28 mouse cellular contexts compared by ENCODE assay signal in genomic region chr2:113311211-113311610, GRCm38 (mm10). TPM values are rescaled to one million over a fixed set of nuclear protein-coding genes. Genes with fewer than 3 reads are reported as not detected.
DNase-seq lines count a peak whose midpoint lies in the region; ATAC-seq and TF ChIP-seq lines count a peak whose summit lies in the region.
"Had no signal": no experiment of that assay in that cellular context is flagged by ENCODE, and none has a peak within 500 bp of the region (broad histone marks: within the 10 kb centered on the region; RNA-seq: fewer than 3 reads in every experiment).

No protein-coding gene starts in this region.

- 63% methylated on average over 3 of the region's 3 CpGs for WGBS in intestine, embryonic 15.5 days
- 51% methylated on average over 3 of the region's 3 CpGs for WGBS in intestine, postnatal 0 days
- 60% methylated on average over 3 of the region's 3 CpGs for WGBS in neural tube, embryonic 15.5 days
- WGBS in intestine, embryonic 16.5 days: 66% methylated on average over 3 of the region's 3 CpGs
- 37% methylated on average over 3 of the region's 3 CpGs for WGBS in large intestine, adult 2 months
- 85% methylated on average over 3 of the region's 3 CpGs for WGBS in heart, adult 2 months

- intact Hi-C loops in heart, adult 2 months (cut with DNase I): no loop called here

- ATAC-seq in intestine, embryonic 15.5 days: peak; percentile 65
- ATAC-seq in intestine, postnatal 0 days: no peak
- no peak for ATAC-seq in neural tube, embryonic 15.5 days (ENCODE audit: low FRiP score)
- ATAC-seq in intestine, embryonic 16.5 days: peak; percentile 78
- ATAC-seq: activated CD4-positive, CD25-positive, alpha-beta regulatory T cell, adult 4 months; CD4-positive, CD25-positive, alpha-beta regulatory T cell, adult 4 months; Patski had no signal

- H3K27me3 ChIP-seq in intestine, embryonic 15.5 days (replicated peaks): no peaks in the 10 kb centered on the region
- H3K27me3 ChIP-seq in intestine, postnatal 0 days (replicated peaks; ENCODE audit: control insufficient read depth, insufficient read depth, low read length): no peaks in the 10 kb centered on the region
- no peaks in the 10 kb centered on the region for H3K27me3 ChIP-seq in neural tube, embryonic 15.5 days (replicated peaks)
- no peaks in the 10 kb centered on the region for H3K27me3 ChIP-seq in intestine, embryonic 16.5 days (replicated peaks; ENCODE audit: control insufficient read depth, insufficient read depth, low read length)
- no peaks in the 10 kb centered on the region for H3K27me3 ChIP-seq in heart, adult 2 months (ENCODE audit: control insufficient read depth, insufficient read depth, low read length)
- H3K27me3 ChIP-seq: CH12.LX, Patski had no signal

- no peak for TF ChIP-seq POLR2A in heart, adult 2 months (IDR thresholded peaks at IDR 0.05; ENCODE audit: insufficient read depth, low read depth, low read length)

- H3K4me3 ChIP-seq in intestine, embryonic 15.5 days (replicated peaks): no peak overlapping the region
- H3K4me3 ChIP-seq in intestine, postnatal 0 days (ENCODE audit: low read depth, low read length): no peak overlapping the region
- no peak overlapping the region for H3K4me3 ChIP-seq in neural tube, embryonic 15.5 days (replicated peaks)
- H3K4me3 ChIP-seq in intestine, embryonic 16.5 days (ENCODE audit: low read length): no peak overlapping the region
- H3K4me3 ChIP-seq in heart, adult 2 months: no peak overlapping the region

- TF ChIP-seq CTCF in intestine, postnatal 0 days (IDR thresholded peaks at IDR 0.05; ENCODE audit: low read depth): no peak
- TF ChIP-seq CTCF in heart, adult 2 months (IDR thresholded peaks at IDR 0.05): no peak

- H3K4me1 ChIP-seq in intestine, embryonic 15.5 days (replicated peaks): no peaks in the 10 kb centered on the region
- H3K4me1 ChIP-seq in intestine, postnatal 0 days (replicated peaks; ENCODE audit: control insufficient read depth, insufficient read depth, low read length): no peaks in the 10 kb centered on the region
- H3K4me1 ChIP-seq in neural tube, embryonic 15.5 days: no peaks in the 10 kb centered on the region
- no peaks in the 10 kb centered on the region for H3K4me1 ChIP-seq in intestine, embryonic 16.5 days (ENCODE audit: control insufficient read depth, insufficient read depth, low read length)
- H3K4me1 ChIP-seq in heart, adult 2 months (ENCODE audit: control insufficient read depth, insufficient read depth, low read length): no peaks in the 10 kb centered on the region

- no peak overlapping the region for H3K9ac ChIP-seq in intestine, embryonic 15.5 days
- no peak overlapping the region for H3K9ac ChIP-seq in intestine, postnatal 0 days (ENCODE audit: low read depth, low read length)
- no peak overlapping the region for H3K9ac ChIP-seq in neural tube, embryonic 15.5 days (replicated peaks)
- H3K9ac ChIP-seq in intestine, embryonic 16.5 days (ENCODE audit: low read depth, low read length): no peak overlapping the region
- no peak overlapping the region for H3K9ac ChIP-seq in heart, adult 2 months (ENCODE audit: low read depth, low read length)

- H3K36me3 ChIP-seq in intestine, embryonic 15.5 days: no peaks in the 10 kb centered on the region
- no peaks in the 10 kb centered on the region for H3K36me3 ChIP-seq in intestine, postnatal 0 days (ENCODE audit: control insufficient read depth, insufficient read depth)
- H3K36me3 ChIP-seq in neural tube, embryonic 15.5 days: no peaks in the 10 kb centered on the region
- no peaks in the 10 kb centered on the region for H3K36me3 ChIP-seq in intestine, embryonic 16.5 days (ENCODE audit: control insufficient read depth, insufficient read depth, low read length)
- H3K36me3 ChIP-seq in heart, adult 2 months (ENCODE audit: control insufficient read depth, insufficient read depth, low read length): no peaks in the 10 kb centered on the region
- H3K36me3 ChIP-seq: G1E had no signal

- no peaks in the 10 kb centered on the region for H3K9me3 ChIP-seq in intestine, embryonic 15.5 days
- H3K9me3 ChIP-seq in intestine, postnatal 0 days (ENCODE audit: control insufficient read depth): no peaks in the 10 kb centered on the region
- no peaks in the 10 kb centered on the region for H3K9me3 ChIP-seq in neural tube, embryonic 15.5 days (replicated peaks)
- no peaks in the 10 kb centered on the region for H3K9me3 ChIP-seq in intestine, embryonic 16.5 days (ENCODE audit: control insufficient read depth, low read length)

- DNase-seq in neural tube, embryonic 10.5 days (ENCODE audit: extremely low spot score, low spot score): peak; percentile 2
- DNase-seq in large intestine, adult 2 months (ENCODE audit: low read depth, low spot score): peak; percentile 52
- DNase-seq in heart, adult 2 months: no peak
- no peak for DNase-seq in urinary bladder, postnatal 4 days (ENCODE audit: low spot score in 2 of 2)
- DNase-seq: adrenal gland, adult 2 months; adrenal gland, adult 8-10 months; adrenal gland, postnatal 10 days; adrenal gland, postnatal 14 days; adrenal gland, postnatal 25 days; adrenal gland, postnatal 36 days; B cell, adult 2 months; cerebellum, adult 11 months; cerebellum, adult 11-12 months had no signal

- TF ChIP-seq EP300 in heart, adult 2 months (IDR thresholded peaks at IDR 0.05; ENCODE audit: insufficient read depth, low read depth, low read length): no peak

- no peak overlapping the region for H3K4me2 ChIP-seq in intestine, embryonic 15.5 days (replicated peaks)
- no peak overlapping the region for H3K4me2 ChIP-seq in intestine, postnatal 0 days (replicated peaks; ENCODE audit: low read depth)
- H3K4me2 ChIP-seq in neural tube, embryonic 15.5 days: no peak overlapping the region
- no peak overlapping the region for H3K4me2 ChIP-seq in intestine, embryonic 16.5 days (ENCODE audit: low read depth, low read length)

- H3K27ac ChIP-seq in intestine, embryonic 15.5 days: no peak overlapping the region
- no peak overlapping the region for H3K27ac ChIP-seq in intestine, postnatal 0 days (ENCODE audit: low read depth, low read length)
- no peak overlapping the region for H3K27ac ChIP-seq in neural tube, embryonic 15.5 days (replicated peaks)
- no peak overlapping the region for H3K27ac ChIP-seq in intestine, embryonic 16.5 days (ENCODE audit: low read length)
- H3K27ac ChIP-seq in heart, adult 2 months: no peak overlapping the region

- H3K79me2 ChIP-seq in heart, adult 2 months (replicated peaks; ENCODE audit: control insufficient read depth, insufficient read depth, low read length): no peaks in the 10 kb centered on the region

RNA-seq across cellular contexts. Expression of gene Fmn1, which starts 16.3 kb away (rescaled TPM):
- 4.7 and 5.5 TPM in 2 replicates for polyA plus RNA-seq in intestine, embryonic 15.5 days (2015; fragmentation: Nextera tagmentation; extraction: Ambion mirVana)
- 7.3 and 9.0 TPM in 2 replicates for polyA plus RNA-seq in intestine, postnatal 0 days (2015; fragmentation: Nextera tagmentation; extraction: Ambion mirVana)
- polyA plus RNA-seq in neural tube, embryonic 15.5 days (2015; fragmentation: Nextera tagmentation; extraction: Ambion mirVana): 0.56 and 1.1 TPM in 2 replicates
- 4.5 and 4.6 TPM in 2 replicates for polyA plus RNA-seq in intestine, embryonic 16.5 days (2015; fragmentation: Nextera tagmentation; extraction: Ambion mirVana)
- 3.5 and 8.8 TPM in 2 replicates for polyA plus RNA-seq in large intestine, adult 2 months (2012; rRNA removed)
- total RNA-seq in heart, adult 2 months (2021): 10 to 100 TPM; 26.4 to 33.8 TPM
- 0.20 and 0.47 TPM in 2 replicates for polyA plus RNA-seq in heart, adult 2 months (2012; rRNA removed)
- total RNA-seq: MEL had no signal
- polyA plus RNA-seq: G1E had no signal

RNA-seq across cellular contexts. Expression of gene Tmco5b, which starts 25.7 kb away (rescaled TPM):
- polyA plus RNA-seq in intestine, embryonic 15.5 days (2015; fragmentation: Nextera tagmentation; extraction: Ambion mirVana): not detected in 2 replicates
- polyA plus RNA-seq in intestine, postnatal 0 days (2015; fragmentation: Nextera tagmentation; extraction: Ambion mirVana): not detected in 2 replicates
- polyA plus RNA-seq in neural tube, embryonic 15.5 days (2015; fragmentation: Nextera tagmentation; extraction: Ambion mirVana): not detected in 2 replicates
- polyA plus RNA-seq in intestine, embryonic 16.5 days (2015; fragmentation: Nextera tagmentation; extraction: Ambion mirVana): not detected in 2 replicates
- polyA plus RNA-seq in large intestine, adult 2 months (2012; rRNA removed): not detected in 2 replicates
- not detected for total RNA-seq in heart, adult 2 months (2021)
- polyA plus RNA-seq in heart, adult 2 months (2012; rRNA removed): not detected in 2 replicates
- total RNA-seq: adrenal gland, adult 18-20 months; adrenal gland, adult 2 months; adrenal gland, adult 8-10 months; adrenal gland, postnatal 10 days; adrenal gland, postnatal 14 days; adrenal gland, postnatal 25 days; adrenal gland, postnatal 36 days; adrenal gland, postnatal 4 days; CH12.LX; ES-E14; G1E; MEL had no signal
- polyA plus RNA-seq: activated CD4-positive, CD25-positive, alpha-beta regulatory T cell, adult 4 months; adrenal gland, adult 2 months; brain, embryonic 14.5 days; C2C12; CD4-positive, CD25-positive, alpha-beta regulatory T cell, adult 4 months; G1E; Patski had no signal

Comparison
In these comparisons a context has a peak if more than half of its experiments do, and no peak if none do; other contexts are left out.
1. ATAC-seq: peak in intestine, embryonic 15.5 days (single experiment) and intestine, embryonic 16.5 days (single experiment); none in intestine, postnatal 0 days (single experiment) and neural tube, embryonic 15.5 days (single experiment).
2. DNase-seq: peak in neural tube, embryonic 10.5 days (single experiment) and large intestine, adult 2 months (single experiment); none in heart, adult 2 months (0 of 2) and urinary bladder, postnatal 4 days (0 of 2).